Mouse (Mus musculus): ENCODE measurements around the gene Slc7a3.
"Not testable (repeated sequence)": the region's sequence is repeated elsewhere in the genome, so short reads cannot be mapped to it uniquely, and the experiment has no call there.

Slc7a3 gene

DNA sequence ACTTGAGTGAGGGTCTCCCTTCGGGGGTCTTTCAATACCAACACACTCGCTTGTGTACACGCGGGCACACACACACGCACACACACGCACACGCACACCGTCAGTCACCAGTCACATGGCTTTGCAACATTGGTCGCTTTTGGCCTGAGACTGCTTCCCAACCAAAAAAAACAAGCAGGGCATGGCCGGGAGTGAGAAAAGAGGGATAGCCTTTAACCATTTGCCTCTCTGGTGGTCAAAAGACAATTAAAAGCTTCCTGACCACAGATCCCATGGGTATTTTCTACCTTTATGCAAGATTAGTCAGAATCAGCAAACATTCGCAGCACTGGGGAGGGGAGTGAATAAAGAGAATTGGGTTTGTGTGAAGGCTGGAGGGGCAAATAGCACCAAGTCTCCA lies at the start of gene Slc7a3:
Gene Slc7a3 (minus strand): TSS at position 101 of the 400 bp plus-strand sequence.
- DNase-seq (ENCODE audit: low spot score in 2 of 2), result no peak

DNA sequence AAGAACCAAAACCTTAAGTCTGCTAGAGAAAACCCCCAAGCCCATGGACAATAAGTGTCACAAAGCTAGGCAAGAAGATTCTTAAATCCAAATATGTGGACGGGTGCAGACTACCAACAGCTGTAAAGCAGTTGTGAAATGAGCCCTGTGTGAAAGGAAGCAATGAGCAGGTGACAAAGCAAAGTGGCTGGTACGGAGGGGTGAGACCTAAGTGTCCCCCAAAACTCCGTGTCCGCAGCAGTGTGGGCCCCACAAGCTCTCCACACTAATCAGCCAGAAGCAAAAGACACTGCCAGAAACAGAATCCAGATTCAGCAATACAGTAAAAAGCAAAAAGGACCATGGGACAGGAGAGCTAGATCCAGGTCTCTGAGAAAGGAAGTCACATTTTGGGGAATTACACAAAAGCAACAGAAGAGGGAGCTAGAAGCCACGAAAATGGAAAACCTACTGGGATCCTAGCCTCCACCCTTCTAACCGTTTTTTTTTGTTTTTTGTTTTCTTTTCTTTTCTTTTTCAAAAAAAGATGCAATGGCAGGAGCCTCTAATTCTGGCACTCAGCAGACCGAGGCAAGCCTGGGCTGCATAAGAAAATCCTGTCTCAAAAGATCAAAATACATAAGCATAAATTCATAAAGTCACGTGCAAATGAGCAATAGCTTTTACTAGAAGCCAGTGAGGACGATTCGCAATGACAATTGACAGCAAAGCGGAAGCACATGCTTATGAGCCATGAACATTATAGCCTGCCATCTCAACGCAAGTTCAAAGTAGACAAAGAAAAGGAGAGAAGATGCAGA lies 46.4 kb upstream of the Slc7a3 start:
- DNase-seq (ENCODE audit: low spot score in 2 of 2), result peak in 1 of 2 experiments; percentile 25

DNA sequence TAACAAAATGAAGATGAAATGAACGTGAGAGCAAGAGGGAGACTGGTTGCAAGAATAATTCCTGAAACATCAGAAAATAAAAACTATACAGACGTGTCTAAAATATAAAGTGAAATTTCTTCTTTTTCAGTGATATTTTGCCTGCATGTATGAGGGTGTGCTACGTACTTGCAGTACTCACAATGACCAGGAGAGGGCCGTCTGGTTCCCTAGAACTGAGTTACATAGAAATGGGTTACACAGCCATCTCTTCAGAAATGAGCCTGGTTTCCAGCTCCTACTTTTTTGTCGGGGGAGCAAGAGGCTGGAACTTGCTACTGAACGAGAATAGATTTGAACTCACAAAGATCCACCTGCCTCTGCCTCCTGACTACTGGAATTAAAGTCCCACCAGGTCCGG lies 45.2 kb upstream of the Slc7a3 start:
- DNase-seq (ENCODE audit: low spot score in 2 of 2), result peak; percentile 32 to 58

DNA sequence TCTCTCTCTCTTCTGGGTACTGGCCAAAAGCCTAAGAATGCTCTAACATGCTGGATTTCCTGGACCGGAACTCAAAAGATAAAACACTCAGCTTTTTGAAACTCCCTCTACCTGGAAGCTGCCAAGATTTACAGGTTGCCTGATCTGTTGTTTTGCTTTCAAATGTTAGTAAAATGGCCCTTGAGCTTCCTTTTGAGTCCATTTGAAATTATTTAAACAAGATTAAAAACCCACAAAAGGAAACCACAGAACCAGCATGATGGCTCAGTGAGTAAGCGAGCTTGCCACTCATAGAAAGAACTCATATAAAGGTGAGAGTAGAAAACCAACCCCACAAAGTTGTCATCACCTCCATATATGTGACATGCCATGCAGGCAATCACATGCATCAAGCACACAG lies 42.7 kb upstream of the Slc7a3 start:
- no peak for DNase-seq (ENCODE audit: low spot score in 2 of 2)

DNA sequence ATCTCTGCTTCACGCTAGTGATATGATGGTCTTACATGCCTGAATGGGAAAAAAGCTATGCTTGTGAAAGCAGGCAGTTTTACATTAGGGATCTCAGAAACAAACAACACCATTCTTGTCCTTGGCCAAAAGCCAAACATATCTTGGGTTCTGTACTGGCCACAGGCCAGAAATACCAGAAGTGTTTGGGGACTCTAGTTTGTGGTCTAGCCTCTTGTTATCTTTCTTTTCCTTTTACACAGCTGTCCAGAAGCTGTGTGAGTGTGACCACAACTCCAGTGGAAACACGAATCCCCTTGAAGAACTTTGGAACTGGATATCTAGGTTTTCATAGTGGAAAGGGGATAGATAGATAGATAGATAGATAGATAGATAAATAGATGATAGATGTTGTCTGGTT lies 41.2 kb upstream of the Slc7a3 start:
- no peak for DNase-seq (ENCODE audit: low spot score in 2 of 2)

DNA sequence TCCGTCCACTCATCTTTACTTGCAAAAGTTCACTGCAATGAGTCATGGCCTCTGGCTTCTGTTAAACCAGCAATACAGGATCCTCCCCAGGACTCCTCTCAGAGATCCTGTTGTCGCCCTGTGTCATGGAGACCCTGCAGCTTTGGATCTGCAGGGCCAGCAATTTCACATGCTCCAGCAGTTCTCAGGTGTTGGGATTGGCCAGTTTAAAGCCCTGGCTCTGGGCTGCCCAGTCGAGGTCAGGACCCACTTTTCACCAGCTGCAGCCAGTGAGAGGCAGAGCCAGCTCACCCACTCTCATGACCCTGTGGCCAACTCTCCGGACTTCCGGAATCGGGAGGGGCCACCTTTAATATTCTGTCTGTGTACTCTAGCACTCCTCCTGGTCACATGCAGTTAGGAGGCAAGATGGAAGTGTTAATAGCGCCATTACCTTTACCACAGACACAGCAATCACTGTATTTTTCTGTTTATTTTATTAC lies 40.7 kb upstream of the Slc7a3 start:
- DNase-seq (ENCODE audit: low spot score in 2 of 2), result no peak

DNA sequence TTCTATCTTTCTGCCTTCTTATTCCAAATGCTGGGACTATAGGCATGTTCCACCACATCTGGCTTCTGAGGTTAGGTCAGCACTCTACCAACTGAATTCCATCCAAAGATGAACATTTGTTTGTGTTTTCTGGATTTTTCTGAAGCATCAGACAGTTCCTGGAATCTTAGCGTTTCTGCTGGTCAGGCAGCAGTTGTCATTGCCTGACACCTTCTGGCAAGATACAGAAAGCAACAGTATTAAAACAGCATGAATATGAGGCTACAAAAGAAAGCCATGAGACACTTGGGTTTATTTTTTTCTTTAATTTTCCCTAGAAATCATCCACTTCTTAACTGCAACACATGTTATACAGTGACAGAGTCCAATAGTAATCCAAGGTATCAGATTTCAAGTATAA lies 34.7 kb upstream of the Slc7a3 start:
- no peak for DNase-seq (ENCODE audit: low spot score in 2 of 2)

DNA sequence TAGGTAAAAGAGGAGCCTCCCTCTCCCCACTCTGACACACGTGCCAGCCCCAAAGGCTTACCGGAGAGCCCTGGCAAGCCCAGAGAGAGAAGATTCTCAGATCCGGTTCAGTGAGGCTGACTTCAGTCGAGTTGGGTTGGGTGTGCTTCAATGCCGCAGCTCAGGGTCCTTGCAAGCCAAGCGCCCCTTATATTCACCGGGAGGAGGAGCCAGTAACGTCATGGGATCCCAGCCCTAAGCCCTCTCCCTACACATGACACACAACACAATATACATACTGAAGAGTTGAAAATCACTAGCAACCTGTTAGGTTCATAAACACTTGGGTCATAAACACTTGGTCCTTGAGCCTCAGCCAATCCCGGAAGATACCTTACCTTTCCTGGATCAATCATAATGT lies 609 bp downstream of the Slc7a3 start:
- DNase-seq (ENCODE audit: low spot score in 2 of 2), result not testable (repeated sequence)

DNA sequence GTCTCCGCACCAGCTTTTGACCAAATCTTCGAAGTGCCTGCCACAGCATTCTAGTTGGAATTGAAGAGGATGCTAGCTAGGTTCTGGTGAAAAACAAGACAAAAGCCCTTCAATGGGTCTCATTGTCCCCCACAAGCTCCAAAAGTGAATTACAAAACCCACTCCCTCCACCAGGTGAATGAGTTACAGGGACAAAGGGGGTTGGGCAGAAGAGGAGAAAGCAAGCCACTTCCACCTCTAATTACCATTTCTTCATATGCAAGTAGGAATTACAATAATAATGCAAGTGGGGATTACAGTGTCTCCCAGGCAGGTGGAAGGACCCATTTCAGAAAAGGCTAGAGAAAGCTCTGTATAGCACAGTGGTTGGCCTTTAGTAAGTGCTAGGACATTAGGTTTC lies 1.6 kb downstream of the Slc7a3 start:
- DNase-seq (ENCODE audit: low spot score in 2 of 2), result no peak

DNA sequence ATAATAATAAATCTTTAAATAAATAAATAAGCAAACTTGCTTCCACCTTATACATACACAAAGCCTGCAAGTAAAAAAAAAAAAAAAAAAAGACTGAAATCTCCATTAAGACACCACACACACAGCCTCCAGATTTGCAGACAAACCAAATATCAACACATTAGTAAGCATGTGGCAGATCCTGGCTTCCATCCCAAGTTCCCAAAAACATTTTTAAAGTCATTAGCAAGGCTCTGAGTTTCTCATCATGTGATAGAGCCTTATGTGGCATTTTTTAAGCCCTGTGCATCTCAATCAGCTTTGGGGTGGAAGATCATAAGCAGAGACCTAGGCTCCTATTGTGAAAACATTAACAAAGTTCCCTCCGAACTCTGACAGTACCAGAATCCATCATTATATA lies 20.6 kb downstream of the Slc7a3 start:
- no peak for DNase-seq (ENCODE audit: low spot score in 2 of 2)

DNA sequence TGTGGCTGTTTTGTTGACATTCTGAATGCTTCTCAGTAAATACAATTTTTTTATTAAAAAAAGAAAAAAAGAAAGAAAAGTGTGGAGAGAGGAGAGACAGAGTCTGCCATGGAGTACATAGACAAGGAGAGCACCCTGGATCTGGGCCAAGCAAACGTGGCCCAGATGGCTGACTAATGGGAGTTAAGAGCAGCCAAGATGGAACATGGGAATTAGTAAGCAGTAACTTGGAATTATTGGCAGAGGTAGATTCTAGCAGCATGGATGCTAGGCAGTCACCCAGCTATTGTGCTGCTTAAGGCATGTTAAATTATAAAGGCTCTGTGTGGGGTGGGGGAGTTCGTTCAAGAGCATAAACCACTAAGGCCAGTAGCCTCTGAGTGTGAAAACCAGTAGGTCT lies 22.3 kb downstream of the Slc7a3 start:
- no peak for DNase-seq (ENCODE audit: low spot score in 2 of 2)

DNA sequence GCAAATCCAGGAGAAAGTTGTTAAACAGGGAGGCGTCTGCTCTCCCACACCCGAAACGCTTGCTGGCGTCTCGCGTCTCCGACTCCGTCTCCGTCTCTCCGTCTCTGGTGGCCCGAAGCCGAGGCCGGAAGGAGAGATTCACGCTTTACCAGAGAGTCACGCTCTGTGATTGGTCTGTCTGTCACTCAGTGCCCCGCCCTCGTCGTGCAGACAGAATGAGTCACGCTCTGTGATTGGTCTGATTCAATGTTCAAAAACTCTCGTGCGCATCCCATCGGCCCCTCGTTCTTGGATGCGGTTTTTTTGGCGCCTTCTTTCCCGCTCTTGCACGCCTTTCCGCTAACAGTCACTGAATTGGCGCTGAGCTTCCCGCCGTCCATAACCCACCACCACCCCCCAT lies 26.3 kb downstream of the Slc7a3 start, which contains the start of gene Tex11:
Gene Tex11 (minus strand): TSS at position 127 of the 400 bp plus-strand sequence.
- no peak for DNase-seq (ENCODE audit: low spot score in 2 of 2)
